Mouse (Mus musculus) ES-E14 (cell line): Measurements from ENCODE around the gene Hlcs. TPM values are rescaled to one million over a fixed set of nuclear protein-coding genes. Genes with fewer than 3 reads are reported as not detected.

ENCODE experiments used
- DNase-seq: peaks from one replicate; pipeline ENCODE4 v3.0.0-alpha.2; 2013; ENCODE audit warnings: low read depth, low spot score
- H3K27ac ChIP-seq: 2 replicates; pipeline ENCODE4 v1.5.1; 2012; ENCODE audit warnings: low read depth, mild to moderate bottlenecking, low read length, moderate library complexity, mixed read lengths; ENCODE audit not compliant: poor library complexity, insufficient read depth, severe bottlenecking
- H3K36me3 ChIP-seq: 2 replicates; pipeline ENCODE4 v1.6.1; 2012; ENCODE audit warnings: mild to moderate bottlenecking, low read length, moderate library complexity, mixed read lengths; ENCODE audit not compliant: control insufficient read depth, poor library complexity, insufficient read depth, severe bottlenecking
- H3K4me1 ChIP-seq, 2 experiments: fragments of 150-350 bp in 1 of 2; sonication (generic) in 1 of 2; 2 replicates each; pipeline ENCODE4 v1.6.1; 2012; ENCODE audit warnings: low read length in 2 of 2, mild to moderate bottlenecking in 1 of 2, mixed read lengths in 1 of 2; ENCODE audit not compliant: control insufficient read depth in 2 of 2, insufficient read depth in 2 of 2, poor library complexity in 1 of 2
- H3K4me3 ChIP-seq, 2 experiments: fragments of 150-350 bp in 1 of 2; sonication (generic) in 1 of 2; 2 replicates each; pipeline ENCODE4 v1.5.1; 2012; ENCODE audit warnings: low read length in 2 of 2, low read depth in 1 of 2, mild to moderate bottlenecking in 1 of 2, mixed read lengths in 1 of 2; ENCODE audit not compliant: insufficient read depth in 1 of 2, poor library complexity in 1 of 2, severe bottlenecking in 1 of 2
- H3K9ac ChIP-seq: 2 replicates; pipeline ENCODE4 v1.6.1; 2012; ENCODE audit warnings: low read depth, mild to moderate bottlenecking, low read length, mixed read lengths; ENCODE audit not compliant: poor library complexity, insufficient read depth, severe bottlenecking
- H3K9me3 ChIP-seq: fragments of 150-350 bp; sonication (generic); 2 replicates; pipeline ENCODE4 v1.6.1; 2012; ENCODE audit warnings: low read depth, mild to moderate bottlenecking, low read length; ENCODE audit not compliant: control insufficient read depth, insufficient read depth
- CHD2 ChIP-seq: IDR thresholded peaks from 2 replicates; pipeline ENCODE4 v1.6.1; 2014; ENCODE audit warnings: mild to moderate bottlenecking, low read depth, low read length, inconsistent platforms
- HCFC1 ChIP-seq: IDR thresholded peaks from 2 replicates; pipeline ENCODE4 v1.6.1; 2012; ENCODE audit warnings: low read length, inconsistent platforms, borderline replicate concordance; ENCODE audit not compliant: insufficient read depth
- MAFK ChIP-seq: IDR thresholded peaks from 2 replicates; pipeline ENCODE4 v1.6.1; 2014; ENCODE audit warnings: mild to moderate bottlenecking, low read depth, low read length, inconsistent platforms; ENCODE audit not compliant: insufficient read depth
- ZC3H11A ChIP-seq: IDR thresholded peaks from 2 replicates; pipeline ENCODE4 v1.6.1; 2012; ENCODE audit warnings: low read depth, mild to moderate bottlenecking, inconsistent platforms, low read length, borderline replicate concordance
- ZNF384 ChIP-seq: IDR thresholded peaks from 2 replicates; pipeline ENCODE4 v1.6.1; 2012; ENCODE audit warnings: low read depth, low read length, inconsistent platforms
- in situ Hi-C, 2 experiments: fragments of 600-800 bp; cut with MboI; formaldehyde crosslinking; loops; one replicate each; pipeline ENCODE4 v1.15.1; 2025; ENCODE audit warnings: low sequenced_read_pairs in 2 of 2, inconsistent platforms in 1 of 2; ENCODE audit not compliant: unreplicated experiment in 2 of 2
- total RNA-seq: library from RNA; depleted of rRNA; stranded (reverse); fragments of 300-350 nt; gene quantifications from 2 replicates; pipeline ENCODE4 v1.2.3, GENCODE M21; 2012

The Hlcs gene
- total RNA-seq, 1 experiment: 5.2 TPM

DNA sequence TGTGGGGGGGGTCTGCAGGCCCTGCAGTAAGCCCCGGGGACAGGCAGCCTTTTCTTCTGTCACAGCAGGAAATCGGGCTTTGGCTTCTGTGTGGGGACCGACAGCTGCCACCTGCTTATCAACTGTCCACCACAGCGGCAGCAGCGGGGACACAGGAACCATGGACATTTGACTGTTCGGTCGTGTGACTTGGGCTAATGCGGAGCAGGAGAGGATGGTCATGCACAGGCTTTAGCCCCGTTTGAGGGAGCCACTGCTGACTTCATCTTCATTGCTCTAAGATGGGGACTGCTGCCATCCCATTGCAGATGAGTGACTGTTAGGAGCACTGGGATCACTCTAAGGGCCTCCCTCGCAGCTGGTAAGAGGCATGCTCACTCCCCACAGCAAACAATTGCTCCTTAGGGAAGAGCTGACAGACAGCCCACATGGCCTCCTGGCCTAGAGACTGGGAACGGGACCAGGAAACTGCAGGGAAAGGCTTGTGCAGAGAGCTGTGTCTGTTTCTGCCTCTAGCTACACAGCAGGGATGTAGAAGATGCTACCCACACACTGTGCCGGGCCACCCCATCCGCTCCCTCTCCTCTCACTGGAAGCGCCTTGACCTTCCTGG lies 158.2 kb downstream of the Hlcs start:
- Histone ChIP-seq H3K4me1 (peaks cover 0 to 10% of the 10 kb centered on the region in 2 experiments; a peak in 1 of 4 replicates), H3K9me3 (no peaks in the 10 kb centered on the region), H3K4me3 (no peak overlapping the region), H3K36me3 (no peaks in the 10 kb centered on the region), H3K9ac (no peak overlapping the region), H3K27ac (no peak overlapping the region)
- no peak for DNase-seq
- in situ Hi-C loops: no loop called here
- TF ChIP-seq CHD2 (no peak), ZC3H11A (no peak), ZNF384 (no peak), MAFK (no peak), HCFC1 (no peak)

DNA sequence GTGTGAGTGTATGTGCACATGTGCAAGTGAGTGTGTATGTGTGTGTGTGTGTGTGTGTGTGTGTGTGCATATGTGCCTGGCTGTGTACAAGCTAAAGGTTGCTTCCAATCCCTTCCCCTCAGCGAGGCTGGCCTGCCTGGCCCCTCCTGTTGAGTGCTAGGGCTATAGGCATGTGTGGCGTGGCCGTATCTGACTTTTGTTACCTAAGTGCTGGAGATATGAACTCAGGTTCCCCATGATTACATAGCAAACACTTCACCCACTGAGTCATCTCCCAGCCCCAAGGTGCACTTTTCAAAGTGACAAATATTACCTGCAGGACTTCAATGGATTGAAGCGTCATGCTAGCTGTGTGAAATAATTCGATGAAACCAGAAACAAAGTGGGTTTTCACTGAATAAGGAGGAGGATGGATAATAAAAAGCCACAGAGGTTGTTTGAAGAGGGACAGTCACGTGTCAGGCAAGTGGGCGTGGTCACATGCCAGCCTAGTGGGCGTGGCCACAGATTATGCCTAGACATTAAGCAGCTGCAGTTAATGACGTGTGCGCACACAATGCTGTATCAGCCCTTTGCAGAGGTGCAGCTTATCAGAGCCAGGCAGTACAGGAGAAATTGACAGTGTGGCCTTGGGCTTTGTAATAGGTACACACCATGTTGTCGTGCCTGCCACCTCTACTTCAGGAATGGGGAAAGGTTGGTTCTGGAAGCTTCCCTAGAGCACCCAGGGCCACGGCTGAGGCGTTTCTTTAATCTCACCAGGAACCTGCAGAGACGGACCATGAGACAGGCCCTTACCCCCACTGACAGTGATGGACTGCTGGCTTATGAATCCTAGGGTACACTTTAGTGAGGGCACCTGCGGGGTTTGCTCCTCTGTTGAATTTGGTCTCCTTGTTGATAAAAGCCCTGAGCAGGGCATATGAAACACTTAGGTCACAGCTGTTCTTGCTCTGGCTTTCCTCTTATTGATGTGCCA lies 163.0 kb downstream of the Hlcs start:
- Histone ChIP-seq H3K4me3 (no peak overlapping the region), H3K4me1 (peaks cover 0 to 20% of the 10 kb centered on the region in 2 experiments; a peak in 2 of 4 replicates), H3K9me3 (no peaks in the 10 kb centered on the region), H3K36me3 (no peaks in the 10 kb centered on the region), H3K9ac (no peak overlapping the region), H3K27ac (no peak overlapping the region)
- DNase-seq: no peak
- TF ChIP-seq MAFK: no peak
- TF ChIP-seq ZNF384: no peak
- TF ChIP-seq HCFC1: no peak
- no peak for TF ChIP-seq ZC3H11A
- TF ChIP-seq CHD2: no peak
- in situ Hi-C loops: no loop called here

GRCm38 (mm10) chr16:94148139-94148538 lies 165.2 kb downstream of the Hlcs start:
- Histone ChIP-seq H3K4me3 (peak overlapping the region; percentile 25 to 26; a peak in 1 of 4 replicates), H3K9me3 (no peaks in the 10 kb centered on the region), H3K27ac (no peak overlapping the region), H3K9ac (peak overlapping the region; percentile 31; the same call in 1 of the 2 replicates), H3K36me3 (no peaks in the 10 kb centered on the region), H3K4me1 (peaks cover 0 to 21% of the 10 kb centered on the region in 2 experiments; a peak in 2 of 4 replicates)
- no peak for DNase-seq
- TF ChIP-seq ZNF384: no peak
- no peak for TF ChIP-seq HCFC1
- TF ChIP-seq ZC3H11A: no peak
- in situ Hi-C loops: no loop called here

- TF ChIP-seq HCFC1: no peak
- TF ChIP-seq ZNF384: no peak
- TF ChIP-seq MAFK: no peak
- no peak for TF ChIP-seq ZC3H11A
- TF ChIP-seq CHD2: no peak
- no peaks in the 10 kb centered on the region for H3K9me3 ChIP-seq
- no peak for DNase-seq
- in situ Hi-C loops: no loop called here
- no peak overlapping the region for H3K27ac ChIP-seq
- no peak overlapping the region for H3K9ac ChIP-seq
- no peaks in the 10 kb centered on the region; the same call in 1 of the 2 replicates for H3K36me3 ChIP-seq
- peaks cover 0 to 8% of the 10 kb centered on the region in 2 experiments; a peak in 1 of 4 replicates for H3K4me1 ChIP-seq
- no peak overlapping the region for H3K4me3 ChIP-seq
Measured at GRCm38 (mm10) chr16:94143325-94143724, 170.0 kb downstream of the Hlcs start.
